ENCODE assay signal across 10 mouse cellular contexts in the genomic region with DNA sequence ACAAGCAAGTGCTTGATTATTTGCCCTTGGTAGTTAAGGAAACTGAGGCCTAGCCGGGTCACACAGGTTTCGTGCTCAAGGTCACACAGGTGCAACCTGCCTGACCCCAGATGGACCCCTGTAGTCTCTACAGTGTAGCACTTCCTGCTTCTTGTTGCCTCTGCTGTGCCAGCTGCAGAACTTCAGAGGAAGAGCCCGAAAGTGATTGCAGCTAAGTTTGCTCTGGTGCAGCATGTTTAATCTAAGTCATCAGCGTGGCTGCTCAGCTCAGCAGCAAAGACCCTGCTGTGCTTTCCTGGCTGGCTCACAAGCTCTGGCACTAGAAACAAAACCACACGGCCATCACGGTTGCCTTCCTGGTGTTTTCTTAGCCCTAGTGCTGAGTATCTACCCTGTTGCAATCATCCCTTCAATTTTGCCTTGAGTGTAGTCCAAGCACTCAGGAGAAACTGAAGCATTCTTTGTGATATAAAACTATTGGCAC.
A peak's percentile ranks its signal among the peaks of the same experiment; 100 is the strongest.
DNase-seq lines count a peak whose midpoint lies in the region; ATAC-seq and TF ChIP-seq lines count a peak whose summit lies in the region.
"Had no signal": no experiment of that assay in that cellular context is flagged by ENCODE, and none has a peak within 500 bp of the region (broad histone marks: within the 10 kb centered on the region; RNA-seq: fewer than 3 reads in every experiment).

No protein-coding gene starts in this region.

- no peak for TF ChIP-seq CTCF in hindbrain, postnatal 0 days (IDR thresholded peaks at IDR 0.05; ENCODE audit: low read depth)
- no peak for TF ChIP-seq CTCF in G1E (IDR thresholded peaks at IDR 0.05; ENCODE audit: low read depth, low read length)
- TF ChIP-seq CTCF in liver, embryonic 14.5 days (IDR thresholded peaks at IDR 0.05; ENCODE audit: low read depth) = no peak
- no peak for TF ChIP-seq CTCF in thymus, adult 2 months (IDR thresholded peaks at IDR 0.05; ENCODE audit: borderline replicate concordance, control insufficient read depth, extremely low read depth, insufficient read depth, low read length, poor library complexity)

- no peak for TF ChIP-seq EP300 in liver, embryonic 14.5 days (IDR thresholded peaks at IDR 0.05; ENCODE audit: low read depth)

- no peaks in the 10 kb centered on the region for H3K27me3 ChIP-seq in hindbrain, postnatal 0 days (ENCODE audit: insufficient read depth, low read length)
- H3K27me3 ChIP-seq in hindbrain, embryonic 14.5 days (ENCODE audit: control insufficient read depth, insufficient read depth, low read length) = peaks cover 10% of the 10 kb centered on the region; the same call in 1 of the 2 replicates
- H3K27me3 ChIP-seq in G1E (ENCODE audit: insufficient read depth, low read length) = no peaks in the 10 kb centered on the region
- H3K27me3 ChIP-seq in liver, embryonic 14.5 days (ENCODE audit: control insufficient read depth, insufficient read depth, low read length) = no peaks in the 10 kb centered on the region
- no peaks in the 10 kb centered on the region for H3K27me3 ChIP-seq in thymus, adult 2 months (ENCODE audit: control insufficient read depth, insufficient read depth, low read length)
- peaks cover 26% of the 10 kb centered on the region for H3K27me3 ChIP-seq in forebrain, embryonic 10.5 days (ENCODE audit: poor library complexity, severe bottlenecking)

- peaks cover 10% of the 10 kb centered on the region; the same call in 1 of the 2 replicates for H3K4me1 ChIP-seq in hindbrain, postnatal 0 days (ENCODE audit: insufficient read depth, low read length)
- H3K4me1 ChIP-seq in hindbrain, embryonic 14.5 days (replicated peaks; ENCODE audit: control insufficient read depth, insufficient read depth, low read length) = peaks cover 18% of the 10 kb centered on the region
- H3K4me1 ChIP-seq in G1E (ENCODE audit: insufficient read depth, low read depth, low read length) = peaks cover 73% of the 10 kb centered on the region
- H3K4me1 ChIP-seq in liver, embryonic 14.5 days (replicated peaks; ENCODE audit: control insufficient read depth in 2 of 2, insufficient read depth in 2 of 2, low read length in 1 of 2) = peaks cover 52 to 62% of the 10 kb centered on the region in 2 experiments
- H3K4me1 ChIP-seq in thymus, adult 2 months (replicated peaks; ENCODE audit: control insufficient read depth, insufficient read depth, low read length) = peaks cover 29% of the 10 kb centered on the region
- peaks cover 55% of the 10 kb centered on the region for H3K4me1 ChIP-seq in forebrain, embryonic 10.5 days

- no peak for TF ChIP-seq POLR2A in thymus, adult 2 months (IDR thresholded peaks at IDR 0.05; ENCODE audit: control insufficient read depth, extremely low read depth, insufficient read depth, low read length, poor library complexity)

- DNase-seq in hindbrain, postnatal 0 days (ENCODE audit: low spot score) = no peak
- no peak for DNase-seq in hindbrain, embryonic 14.5 days (ENCODE audit: low spot score)
- no peak for DNase-seq in G1E (ENCODE audit: low spot score)
- DNase-seq in liver, embryonic 14.5 days (ENCODE audit: low read depth in 3 of 3, low spot score in 3 of 3) = no peak
- peak; percentile 74 for DNase-seq in thymus, adult 2 months
- no peak for DNase-seq in forebrain, embryonic 10.5 days (ENCODE audit: extremely low spot score, low spot score)
- no peak for DNase-seq in testis, postnatal 14 days (ENCODE audit: low spot score)
- no peak for DNase-seq in layer of hippocampus, adult 9-11 months
- DNase-seq: gastrocnemius, postnatal 10 days; midbrain, embryonic 14.5 days had no signal

- H3K9me3 ChIP-seq in hindbrain, postnatal 0 days (ENCODE audit: low read length) = no peaks in the 10 kb centered on the region
- no peaks in the 10 kb centered on the region for H3K9me3 ChIP-seq in hindbrain, embryonic 14.5 days (ENCODE audit: control insufficient read depth, low read length)
- H3K9me3 ChIP-seq in G1E (replicated peaks) = no peaks in the 10 kb centered on the region
- H3K9me3 ChIP-seq in liver, embryonic 14.5 days (ENCODE audit: control insufficient read depth, low read length) = no peaks in the 10 kb centered on the region
- H3K9me3 ChIP-seq in forebrain, embryonic 10.5 days = peaks cover 3% of the 10 kb centered on the region; the same call in 1 of the 2 replicates

- H3K9ac ChIP-seq in hindbrain, postnatal 0 days (replicated peaks; ENCODE audit: low read length) = no peak overlapping the region
- H3K9ac ChIP-seq in hindbrain, embryonic 14.5 days = no peak overlapping the region
- H3K9ac ChIP-seq in liver, embryonic 14.5 days (replicated peaks) = peak overlapping the region; percentile 96

- 0 out of 2 replicates have a peak overlapping the region, but pooled peaks have one; percentile 11 for H3K4me2 ChIP-seq in hindbrain, postnatal 0 days (ENCODE audit: low read depth, low read length)
- H3K4me2 ChIP-seq in hindbrain, embryonic 14.5 days (replicated peaks) = no peak overlapping the region
- peak overlapping the region; percentile 100 for H3K4me2 ChIP-seq in liver, embryonic 14.5 days (ENCODE audit: low read depth)

- ATAC-seq in hindbrain, postnatal 0 days = no peak
- no peak for ATAC-seq in hindbrain, embryonic 14.5 days (ENCODE audit: low FRiP score)
- ATAC-seq in G1E (ENCODE audit: extremely low read depth, insufficient number of reproducible peaks, low FRiP score, poor library complexity, severe bottlenecking) = no peak
- no peak for ATAC-seq in liver, embryonic 14.5 days (ENCODE audit: insufficient read depth)

- WGBS in hindbrain, postnatal 0 days = 46% methylated on average over 6 of the region's 6 CpGs
- 58% methylated on average over 6 of the region's 6 CpGs for WGBS in hindbrain, embryonic 14.5 days
- WGBS in liver, embryonic 14.5 days (ENCODE audit: insufficient replicate concordance) = 25% methylated on average over 6 of the region's 6 CpGs
- 7% methylated on average over 6 of the region's 6 CpGs for WGBS in thymus, adult 2 months
- WGBS in forebrain, embryonic 10.5 days = 59% methylated on average over 6 of the region's 6 CpGs

- H3K27ac ChIP-seq in hindbrain, postnatal 0 days = no peak overlapping the region
- no peak overlapping the region for H3K27ac ChIP-seq in hindbrain, embryonic 14.5 days
- H3K27ac ChIP-seq in liver, embryonic 14.5 days = peak overlapping the region; percentile 74
- peak overlapping the region; percentile 91 for H3K27ac ChIP-seq in thymus, adult 2 months (ENCODE audit: control insufficient read depth, insufficient read depth, low read length)
- H3K27ac ChIP-seq in forebrain, embryonic 10.5 days = no peak overlapping the region

- H3K36me3 ChIP-seq in hindbrain, postnatal 0 days (ENCODE audit: insufficient read depth, low read length) = no peaks in the 10 kb centered on the region
- no peaks in the 10 kb centered on the region for H3K36me3 ChIP-seq in hindbrain, embryonic 14.5 days (replicated peaks; ENCODE audit: control insufficient read depth, insufficient read depth)
- H3K36me3 ChIP-seq in G1E (replicated peaks) = peaks cover 29% of the 10 kb centered on the region
- H3K36me3 ChIP-seq in liver, embryonic 14.5 days (replicated peaks; ENCODE audit: control insufficient read depth, insufficient read depth, low read depth) = peaks cover 9% of the 10 kb centered on the region
- no peaks in the 10 kb centered on the region for H3K36me3 ChIP-seq in thymus, adult 2 months (ENCODE audit: control insufficient read depth, insufficient read depth, low read length)
- peaks cover 3% of the 10 kb centered on the region; the same call in 1 of the 2 replicates for H3K36me3 ChIP-seq in forebrain, embryonic 10.5 days (replicated peaks)

- no peak overlapping the region for H3K4me3 ChIP-seq in hindbrain, postnatal 0 days (ENCODE audit: low read length)
- no peak overlapping the region for H3K4me3 ChIP-seq in hindbrain, embryonic 14.5 days (replicated peaks; ENCODE audit: low read length)
- peak overlapping the region; percentile 60 for H3K4me3 ChIP-seq in G1E (ENCODE audit: low read depth, low read length)
- peak overlapping the region; percentile 86 to 90 for H3K4me3 ChIP-seq in liver, embryonic 14.5 days (ENCODE audit: insufficient read depth in 1 of 2, low read depth in 2 of 2, low read length in 2 of 2)
- H3K4me3 ChIP-seq in thymus, adult 2 months (ENCODE audit: control insufficient read depth, insufficient read depth, low read length) = peak overlapping the region; percentile 6; the same call in 1 of the 2 replicates
- no peak overlapping the region for H3K4me3 ChIP-seq in forebrain, embryonic 10.5 days

Comparison
In these comparisons a context has a peak if more than half of its experiments do, and no peak if none do; other contexts are left out.
1. H3K27ac ChIP-seq: peak in liver, embryonic 14.5 days (single experiment) and thymus, adult 2 months (single experiment); none in hindbrain, postnatal 0 days (single experiment), hindbrain, embryonic 14.5 days (single experiment) and forebrain, embryonic 10.5 days (single experiment).
2. H3K4me3 ChIP-seq: peak in G1E (single experiment), liver, embryonic 14.5 days (2 of 2) and thymus, adult 2 months (single experiment); none in hindbrain, postnatal 0 days (single experiment), hindbrain, embryonic 14.5 days (single experiment) and forebrain, embryonic 10.5 days (single experiment).